Mouse (Mus musculus) CH12F3 (cell line): ENCODE measurements around the gene Tcl1b1.
"Not testable (repeated sequence)": the region's sequence is repeated elsewhere in the genome, so short reads cannot be mapped to it uniquely, and the experiment has no call there.

Source experiments
- in situ Hi-C: fragments of 300-500 bp; cut with MboI; formaldehyde crosslinking; loops from 2 replicates; pipeline ENCODE4 v1.14.3; 2020; ENCODE audit warnings: low sequenced_read_pairs

The Tcl1b1 gene

GRCm38 (mm10) chr12:105159390-105159789 lies at the start of gene Tcl1b1:
TSS of gene Tcl1b1 (plus strand) at chr12:105159690.
- in situ Hi-C loops = no loop called here

DNA sequence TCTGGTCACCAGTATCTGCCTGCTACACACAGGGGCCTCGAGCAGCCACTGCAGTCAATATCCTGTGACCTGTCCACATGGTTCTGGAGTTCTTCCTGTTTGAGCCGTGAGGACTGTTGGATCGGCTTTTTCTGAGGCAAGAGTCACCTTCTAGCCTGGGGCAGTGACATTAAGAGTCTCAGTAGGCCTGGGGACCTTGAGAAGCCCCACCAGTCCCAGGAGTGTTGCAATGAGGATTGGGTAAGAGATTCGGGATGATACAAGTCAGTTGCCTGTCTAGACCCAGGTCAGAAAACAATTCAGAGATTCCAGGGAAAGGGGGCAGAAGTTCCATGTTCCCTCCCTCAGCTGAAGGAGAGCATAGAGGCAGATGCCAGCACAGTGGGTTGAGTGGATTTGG lies 49.7 kb upstream of the Tcl1b1 start:
- in situ Hi-C loops = no loop called here

DNA sequence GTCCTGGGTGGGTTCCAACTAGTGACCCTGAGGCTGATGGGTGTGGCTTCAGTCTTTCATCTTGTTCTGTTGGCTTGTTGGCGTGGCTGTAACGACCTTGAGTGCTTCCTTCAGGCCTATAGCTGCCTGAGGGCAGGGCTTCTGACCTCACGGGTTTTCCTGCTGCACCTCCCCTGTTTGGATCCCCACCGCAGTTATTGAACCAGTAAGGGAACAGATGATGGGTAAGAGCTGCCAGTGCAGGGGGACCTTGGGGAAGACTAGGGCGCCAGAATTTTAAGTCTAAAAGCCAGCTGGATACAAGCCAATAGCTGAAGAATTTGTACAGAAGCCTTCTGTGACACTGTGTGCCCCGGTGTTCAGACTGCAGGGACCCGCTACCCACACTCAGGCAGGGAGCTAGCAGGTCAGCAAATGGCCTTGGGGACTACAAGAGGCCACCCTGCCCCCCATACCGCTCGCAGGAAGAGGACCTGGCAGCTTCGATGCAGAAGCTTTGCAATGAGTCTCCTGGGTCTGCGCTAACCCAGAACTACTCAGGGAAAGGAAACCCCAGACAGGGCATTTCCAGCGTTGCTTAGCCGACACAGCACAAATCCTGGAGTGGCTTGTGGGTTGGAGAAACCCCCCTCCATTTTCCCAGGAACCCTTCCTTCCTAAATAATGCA lies 47.0 kb upstream of the Tcl1b1 start:
- in situ Hi-C loops = no loop called here

DNA sequence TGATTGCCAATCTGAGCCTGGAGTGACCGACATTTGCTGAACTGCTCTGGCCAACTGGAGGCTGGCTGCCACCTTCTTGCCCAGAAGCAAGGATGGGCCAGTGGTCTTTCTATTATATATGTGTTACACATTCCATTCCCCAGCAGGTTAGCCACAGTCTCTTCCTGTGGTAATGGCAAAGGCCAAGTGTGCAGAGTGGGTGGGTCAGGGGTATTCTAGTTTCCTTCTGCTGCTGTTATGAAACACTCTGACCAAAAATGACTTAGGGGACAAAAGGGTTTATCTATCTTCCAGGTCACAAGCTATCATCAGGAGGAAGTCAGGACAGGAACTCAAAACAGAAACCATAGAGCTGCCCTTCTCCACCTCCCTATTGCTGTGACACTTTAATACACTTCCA lies 42.8 kb upstream of the Tcl1b1 start:
- in situ Hi-C loops = no loop called here

DNA sequence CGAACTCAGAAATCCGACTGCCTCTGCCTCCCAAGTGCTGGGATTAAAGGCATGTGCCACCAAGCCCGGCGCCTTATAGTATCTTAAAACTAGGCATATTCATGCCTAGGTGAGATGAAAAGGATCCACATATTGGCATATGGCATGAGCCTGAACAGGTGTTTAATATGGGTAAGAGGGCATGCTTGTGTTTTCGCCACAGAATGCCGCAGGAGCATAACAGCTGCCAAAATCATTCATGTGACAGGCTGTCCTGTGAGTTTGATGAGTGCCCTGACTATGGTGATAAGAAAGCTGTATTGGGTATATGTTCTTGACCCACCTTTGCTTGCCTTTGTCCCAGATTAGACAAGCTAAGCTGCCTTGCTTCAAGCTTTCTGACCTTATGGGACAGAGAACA lies 34.1 kb upstream of the Tcl1b1 start:
- in situ Hi-C loops = no loop called here

GRCm38 (mm10) chr12:105126516-105126915 lies 33.0 kb upstream of the Tcl1b1 start:
- in situ Hi-C loops = no loop called here

DNA sequence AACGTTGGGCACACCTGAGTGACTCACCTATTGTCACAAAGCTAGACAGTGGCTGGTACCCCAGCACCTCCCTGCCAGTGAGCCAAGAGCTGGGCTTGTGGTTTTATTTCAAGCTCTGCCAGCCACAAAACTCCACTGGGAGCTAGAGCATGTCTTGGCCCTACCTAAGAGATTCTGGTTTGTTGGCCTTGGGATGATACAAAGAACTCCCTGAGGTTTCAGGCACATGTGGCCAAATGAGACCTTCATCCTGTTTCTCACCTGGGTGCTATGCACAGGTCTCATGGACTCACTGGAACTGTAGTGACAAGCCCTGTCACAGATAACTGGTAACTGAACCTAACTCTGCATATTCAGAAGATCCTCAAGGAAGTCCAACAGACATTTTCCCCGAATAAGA lies 31.9 kb upstream of the Tcl1b1 start:
- in situ Hi-C loops = no loop called here

GRCm38 (mm10) chr12:105129494-105130205 lies 29.8 kb upstream of the Tcl1b1 start:
- in situ Hi-C loops = not testable (repeated sequence)

GRCm38 (mm10) chr12:105134167-105134566 lies 25.3 kb upstream of the Tcl1b1 start:
- in situ Hi-C loops = not testable (repeated sequence)

DNA sequence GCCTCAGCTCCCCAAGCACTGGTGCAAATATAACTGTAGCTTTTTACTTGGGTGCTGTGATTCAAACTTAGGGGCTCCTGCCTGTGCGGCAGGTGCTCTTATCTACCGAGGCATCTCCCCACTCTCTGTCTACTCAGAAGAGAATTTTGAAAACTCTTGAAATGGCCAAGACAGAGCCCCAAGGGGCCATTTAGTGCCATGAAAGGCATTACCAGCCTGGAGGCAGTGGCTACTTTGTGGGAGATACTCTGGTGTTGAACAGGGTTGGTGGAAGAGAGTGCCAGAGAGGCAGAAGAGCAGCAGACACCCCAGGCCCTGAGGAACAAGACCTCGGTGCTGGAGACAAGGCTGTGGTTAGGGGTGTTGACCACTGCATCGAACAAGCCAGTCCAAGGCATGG lies 24.7 kb upstream of the Tcl1b1 start:
- in situ Hi-C loops = not testable (repeated sequence)

- in situ Hi-C loops = not testable (repeated sequence)
Measured at GRCm38 (mm10) chr12:105137729-105138128, 21.8 kb upstream of the Tcl1b1 start.

- in situ Hi-C loops = no loop called here
Measured at GRCm38 (mm10) chr12:105143096-105143495, 16.4 kb upstream of the Tcl1b1 start.

DNA sequence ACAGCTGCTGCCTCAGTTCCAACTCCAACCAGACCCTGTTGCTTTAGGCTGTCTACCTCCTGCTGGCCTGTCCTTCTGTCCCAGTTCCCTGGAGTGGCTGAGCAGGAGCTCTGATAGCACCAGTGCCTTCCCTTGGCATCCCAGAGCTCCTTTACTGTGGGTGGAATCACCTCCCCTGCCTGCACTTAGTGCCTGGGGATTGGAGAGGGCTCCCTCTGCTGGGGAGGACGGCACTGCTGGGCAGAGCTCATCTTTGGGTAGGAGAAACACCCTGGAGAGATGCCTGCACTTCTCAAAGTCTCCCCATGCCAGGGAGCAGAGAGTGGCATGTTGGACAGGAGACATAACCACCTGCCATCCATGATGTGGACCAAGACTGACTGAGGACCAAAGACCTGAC lies 14.6 kb upstream of the Tcl1b1 start:
- in situ Hi-C loops = not testable (repeated sequence)

GRCm38 (mm10) chr12:105145714-105146113 lies 13.8 kb upstream of the Tcl1b1 start, which contains the start of gene Tcl1b2:
TSS of gene Tcl1b2 (plus strand) at chr12:105146014.
- in situ Hi-C loops = no loop called here

GRCm38 (mm10) chr12:105155286-105155685 lies 4.2 kb upstream of the Tcl1b1 start:
- in situ Hi-C loops = not testable (repeated sequence)

DNA sequence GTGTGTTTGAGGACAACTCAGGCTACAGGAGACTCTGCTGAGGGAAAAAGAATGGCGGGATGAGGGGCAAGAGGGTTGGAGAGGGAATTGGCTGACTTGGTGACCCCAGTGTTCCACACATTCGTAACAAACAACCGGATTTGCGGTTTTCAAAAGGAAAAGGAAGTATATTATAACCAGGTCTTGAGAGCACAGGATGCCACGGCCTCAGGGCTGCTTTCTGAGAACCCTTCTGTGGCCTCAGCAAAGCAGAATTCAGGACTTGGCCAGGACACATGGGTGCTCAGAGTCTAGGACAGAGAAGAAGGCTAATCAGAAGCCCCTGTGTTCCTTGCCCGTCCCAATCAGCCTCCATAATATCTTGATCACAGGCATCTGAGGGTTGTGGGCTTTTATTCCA lies 648 bp upstream of the Tcl1b1 start:
- in situ Hi-C loops = no loop called here

GRCm38 (mm10) chr12:105166734-105167133 lies 7.2 kb downstream of the Tcl1b1 start:
- in situ Hi-C loops = no loop called here

GRCm38 (mm10) chr12:105173366-105173765 lies 13.9 kb downstream of the Tcl1b1 start:
- in situ Hi-C loops = no loop called here

DNA sequence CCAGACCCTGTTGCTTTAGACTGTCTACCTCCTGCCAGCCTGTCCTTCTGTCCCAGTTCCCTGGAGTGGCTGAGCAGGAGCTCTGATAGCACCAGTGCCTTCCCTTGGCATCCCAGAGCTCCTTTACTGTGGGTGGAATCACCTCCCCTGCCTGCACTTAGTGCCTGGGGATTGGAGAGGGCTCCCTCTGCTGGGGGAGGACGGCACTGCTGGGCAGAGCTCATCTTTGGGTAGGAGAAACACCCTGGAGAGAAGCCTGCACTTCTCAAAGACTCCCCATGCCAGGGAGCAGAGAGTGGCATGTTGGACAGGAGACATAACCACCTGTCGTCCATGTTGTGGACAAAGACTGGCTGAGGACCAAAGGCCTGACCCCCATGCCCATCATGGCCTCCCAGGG lies 14.8 kb downstream of the Tcl1b1 start:
- in situ Hi-C loops = not testable (repeated sequence)

GRCm38 (mm10) chr12:105176044-105176443 lies 16.6 kb downstream of the Tcl1b1 start, which contains the start of gene Tcl1b5:
TSS of gene Tcl1b5 (plus strand) at chr12:105176344.
- in situ Hi-C loops = not testable (repeated sequence)

DNA sequence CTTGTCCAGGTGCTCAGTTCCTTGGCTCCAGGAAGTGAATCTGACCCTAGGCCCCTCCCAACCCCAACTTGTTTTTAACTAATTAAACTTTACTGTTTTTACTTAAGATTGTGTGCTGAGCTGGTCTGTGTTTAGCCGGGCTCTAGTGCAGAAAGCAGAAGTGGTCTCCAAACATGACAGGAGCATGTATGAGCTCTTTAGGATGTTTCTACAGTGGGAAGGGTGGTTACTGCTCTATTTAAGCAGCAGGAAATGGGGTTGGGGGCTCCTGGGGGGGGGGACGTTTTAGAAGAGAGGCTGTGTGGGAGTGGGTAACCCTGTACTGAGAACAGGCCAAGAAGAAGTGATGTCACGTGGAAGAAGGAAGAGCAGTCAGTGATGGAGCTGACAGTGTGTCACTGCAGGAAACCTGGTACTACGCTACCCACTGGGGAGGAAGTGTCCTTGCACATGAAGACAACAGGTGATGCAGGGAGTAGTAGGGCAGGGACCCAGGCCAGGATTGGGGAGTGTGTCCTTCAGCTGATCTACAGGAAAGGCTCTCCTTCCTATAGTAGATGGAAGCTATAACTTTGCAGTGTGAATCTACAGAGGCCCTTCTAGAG lies 21.7 kb downstream of the Tcl1b1 start:
- in situ Hi-C loops = not testable (repeated sequence)

GRCm38 (mm10) chr12:105188980-105189379 lies 29.5 kb downstream of the Tcl1b1 start:
- in situ Hi-C loops = not testable (repeated sequence)
